Mouse (Mus musculus) gastrocnemius, adult 2 months (tissue): ENCODE data around the gene Klf16. TPM values are rescaled to one million over a fixed set of nuclear protein-coding genes. Genes with fewer than 3 reads are reported as not detected.

Source experiments
- DNase-seq: peaks from one replicate; pipeline ENCODE4 v3.0.0; 2022
- H3K27ac ChIP-seq: fragments of 200-600 bp; 2 replicates; pipeline ENCODE4 v1.8.1; 2022; ENCODE audit warnings: mild to moderate bottlenecking
- H3K4me3 ChIP-seq: fragments of 200-600 bp; 2 replicates; pipeline ENCODE4 v1.8.1; 2022; ENCODE audit warnings: mild to moderate bottlenecking, moderate library complexity
- CTCF ChIP-seq: fragments of 200-600 bp; IDR thresholded peaks from 2 replicates; pipeline ENCODE4 v1.8.1; 2022; ENCODE audit warnings: antibody characterized with exemption, mild to moderate bottlenecking, moderate library complexity
- intact Hi-C: fragments of 180-260 bp; cut with DNase I; formaldehyde crosslinking; loops from one replicate; pipeline ENCODE4 v1.15.1; 2025
- total RNA-seq, 2 experiments: library from RNA; stranded (reverse); gene quantifications; 2 replicates each; pipeline ENCODE4 v1.2.3; 2021

The Klf16 gene
- total RNA-seq, 2 experiments from 2014 or later: 0.92 to 1.9 TPM

- intact Hi-C loops: loop anchor here (1.0 to 5.0 kb wide), 2 partner anchors 38 to 109 kb away; no protein-coding TSS in a partner anchor
- peak; percentile 57 for TF ChIP-seq CTCF
- Histone ChIP-seq H3K4me3 (peak overlapping the region; percentile 80), H3K27ac (peak overlapping the region; percentile 92)
- DNase-seq: peak; percentile 62
These were observed 1.8 kb upstream of the Klf16 start for GRCm38 (mm10) chr10:80578911-80579310.

- peak; percentile 93 for TF ChIP-seq CTCF
- intact Hi-C loops: loop anchor here (5.0 kb wide), 1 partner anchor 39 kb away; no protein-coding TSS in a partner anchor
- DNase-seq: peak; percentile 88
- H3K27ac ChIP-seq: peak overlapping the region; percentile 92
- peak overlapping the region; percentile 80 for H3K4me3 ChIP-seq
These were observed 1.1 kb upstream of the Klf16 start for GRCm38 (mm10) chr10:80578131-80578750.

- intact Hi-C loops: loop anchor here (5.0 kb wide), 1 partner anchor 41 kb away; no protein-coding TSS in a partner anchor
- peak; percentile 23; the same call in 1 of the 2 replicates for TF ChIP-seq CTCF
- peak; percentile 73 for DNase-seq
- Histone ChIP-seq H3K27ac (peak overlapping the region; percentile 92), H3K4me3 (peak overlapping the region; percentile 80)
These were observed 548 bp downstream of the Klf16 start for GRCm38 (mm10) chr10:80576351-80577194.

GRCm38 (mm10) chr10:80575925-80576324 is 1.2 kb downstream of the Klf16 start:
- intact Hi-C loops: loop anchor here (5.0 kb wide), 1 partner anchor 41 kb away; no protein-coding TSS in a partner anchor
- no peak overlapping the region for H3K27ac ChIP-seq
- peak overlapping the region; percentile 80 for H3K4me3 ChIP-seq
- no peak for TF ChIP-seq CTCF
- DNase-seq: no peak

GRCm38 (mm10) chr10:80574896-80575295 is 2.2 kb downstream of the Klf16 start:
- TF ChIP-seq CTCF: no peak
- H3K4me3 ChIP-seq: no peak overlapping the region
- no peak overlapping the region for H3K27ac ChIP-seq
- DNase-seq: no peak
- intact Hi-C loops: loop anchor here (5.0 kb wide), 1 partner anchor 42 kb away; no protein-coding TSS in a partner anchor

GRCm38 (mm10) chr10:80573944-80574343 is 3.2 kb downstream of the Klf16 start:
- TF ChIP-seq CTCF: no peak
- intact Hi-C loops: no loop called here
- no peak for DNase-seq
- Histone ChIP-seq H3K27ac (peak overlapping the region; percentile 8; the same call in 1 of the 2 replicates), H3K4me3 (no peak overlapping the region)

GRCm38 (mm10) chr10:80572477-80572876 is 4.6 kb downstream of the Klf16 start:
- Histone ChIP-seq H3K27ac (no peak overlapping the region), H3K4me3 (no peak overlapping the region)
- no peak for DNase-seq
- intact Hi-C loops: no loop called here
- TF ChIP-seq CTCF: no peak

GRCm38 (mm10) chr10:80570871-80571836 is 6.0 kb downstream of the Klf16 start:
- intact Hi-C loops: no loop called here
- H3K27ac ChIP-seq: 0 out of 2 replicates have a peak overlapping the region, but pooled peaks have one; percentile 16
- H3K4me3 ChIP-seq: peak overlapping the region; percentile 3; the same call in 1 of the 2 replicates
- TF ChIP-seq CTCF: no peak
- peak; percentile 29 for DNase-seq

- Histone ChIP-seq H3K27ac (peak overlapping the region; percentile 1), H3K4me3 (peak overlapping the region; percentile 66; the same call in 1 of the 2 replicates)
- intact Hi-C loops: no loop called here
- TF ChIP-seq CTCF: no peak
- no peak for DNase-seq
These were observed 6.7 kb downstream of the Klf16 start for GRCm38 (mm10) chr10:80570419-80570818.

- H3K27ac ChIP-seq: peak overlapping the region; percentile 80
- peak; percentile 89 for DNase-seq
- intact Hi-C loops: no loop called here
- TF ChIP-seq CTCF: no peak
- peak overlapping the region; percentile 66 for H3K4me3 ChIP-seq
These were observed 7.5 kb downstream of the Klf16 start for GRCm38 (mm10) chr10:80569664-80570066.

GRCm38 (mm10) chr10:80568876-80569275 is 8.2 kb downstream of the Klf16 start:
- DNase-seq: no peak
- intact Hi-C loops: no loop called here
- Histone ChIP-seq H3K27ac (peak overlapping the region; percentile 80; the same call in 1 of the 2 replicates), H3K4me3 (no peak overlapping the region)
- no peak for TF ChIP-seq CTCF
